Mouse (Mus musculus) E14TG2a.4 (cell line): ENCODE measurements around the gene Gm17334.

ENCODE experiments used
- H3K27me3 ChIP-seq: 2 replicates; pipeline ENCODE4 v1.6.1; 2014; ENCODE audit warnings: low read length, control low read depth; ENCODE audit not compliant: insufficient read depth
- H3K36me3 ChIP-seq: 2 replicates; pipeline ENCODE4 v1.6.1; 2014; ENCODE audit warnings: low read length, control low read depth; ENCODE audit not compliant: insufficient read depth
- H3K4me1 ChIP-seq: replicated peaks from 2 replicates; pipeline ENCODE4 v1.6.1; 2014; ENCODE audit warnings: low read depth, low read length, control low read depth
- H3K4me3 ChIP-seq: replicated peaks from 2 replicates; pipeline ENCODE4 v1.5.1; 2014; ENCODE audit warnings: mild to moderate bottlenecking, low read length
- H3K9me3 ChIP-seq: 2 replicates; pipeline ENCODE4 v1.6.1; 2014; ENCODE audit warnings: low read length, control low read depth
- CTCF ChIP-seq: conservative IDR thresholded peaks from 2 replicates; pipeline ENCODE4 v1.5.1; 2014; ENCODE audit warnings: low read length
- NANOG ChIP-seq: IDR thresholded peaks from 2 replicates; pipeline ENCODE4 v1.6.1; 2014; ENCODE audit warnings: borderline replicate concordance, low read length, mixed read lengths
- POU5F1 ChIP-seq: IDR thresholded peaks from 2 replicates; pipeline ENCODE4 v1.6.1; 2014; ENCODE audit warnings: low read length, borderline replicate concordance

Gm17334 gene

DNA sequence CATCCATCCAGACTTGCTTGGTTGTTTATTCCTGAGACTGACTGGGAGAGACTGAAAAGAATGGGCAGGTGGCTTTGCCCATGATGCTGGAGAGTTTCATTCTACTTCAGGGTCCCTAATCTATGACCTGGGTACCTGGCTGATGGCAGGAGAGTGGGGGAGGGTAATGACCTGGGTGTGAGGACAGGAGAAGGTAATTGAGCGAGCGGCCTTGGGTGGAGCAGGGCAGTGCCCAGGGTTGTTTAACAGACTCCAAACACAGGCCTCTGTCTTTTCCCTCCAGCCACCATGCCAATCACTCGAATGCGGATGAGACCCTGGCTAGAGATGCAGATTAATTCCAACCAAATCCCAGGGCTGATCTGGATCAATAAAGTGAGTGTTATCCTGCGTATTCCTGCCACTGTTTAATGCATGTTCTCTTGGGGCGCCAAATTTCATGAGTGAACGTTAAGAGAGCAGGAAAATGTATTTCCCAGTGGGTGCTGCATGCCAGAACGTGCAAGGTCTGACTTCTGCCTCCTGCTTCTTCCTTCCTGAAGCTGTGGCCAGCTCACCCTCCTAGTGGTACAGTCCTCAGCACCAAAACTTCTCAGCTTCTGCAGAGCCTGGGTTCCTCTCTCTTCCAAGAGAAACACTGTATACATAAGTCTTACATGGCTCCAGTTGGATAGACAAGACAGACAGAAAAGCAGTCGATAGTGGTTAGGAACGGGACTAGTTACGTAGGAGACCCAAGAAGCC, 1.8 kb downstream of the Gm17334 start:
- Histone ChIP-seq H3K9me3 (no peaks in the 10 kb centered on the region), H3K4me3 (peak overlapping the region; percentile 96), H3K27me3 (0 out of 2 replicates have a peak, but pooled peaks cover 2% of the 10 kb centered on the region), H3K4me1 (peaks cover 84% of the 10 kb centered on the region), H3K36me3 (peaks cover 52% of the 10 kb centered on the region)
- no peak for TF ChIP-seq CTCF
- no peak for TF ChIP-seq POU5F1
- no peak for TF ChIP-seq NANOG

DNA sequence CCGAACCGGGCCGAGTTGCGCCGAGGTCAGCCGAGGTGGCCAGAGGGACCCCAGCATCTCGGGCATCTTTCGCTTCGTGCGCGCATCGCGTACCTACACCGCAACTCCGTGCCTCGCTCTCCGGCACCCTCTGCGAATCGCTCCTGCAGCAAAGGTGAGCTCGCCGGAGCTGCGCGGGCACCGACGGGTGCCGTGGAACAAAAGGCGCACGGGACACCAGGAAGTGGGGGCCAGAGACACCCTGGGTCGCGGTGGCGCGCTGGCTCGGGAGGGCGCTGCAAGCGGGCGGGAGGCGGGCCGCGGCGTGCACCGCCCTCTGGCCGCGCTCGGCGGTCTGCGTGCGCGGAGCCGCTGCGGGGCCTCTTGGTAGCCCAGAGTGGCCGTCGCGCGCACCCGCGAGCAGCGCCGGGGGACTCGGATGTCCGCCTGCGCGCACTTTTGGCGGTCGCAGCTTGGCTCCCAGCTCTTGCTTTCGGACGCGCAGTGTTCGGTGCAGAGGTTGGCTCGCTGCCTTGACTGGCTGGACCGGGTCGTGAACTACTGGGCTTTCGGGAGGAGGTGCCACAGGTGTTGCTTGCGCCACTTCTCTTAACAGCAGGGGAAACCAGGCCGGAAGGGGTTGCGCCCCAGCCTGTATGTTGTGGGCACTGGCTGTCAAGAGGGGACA, 2.7 kb downstream of the Gm17334 start:
- H3K4me1 ChIP-seq: peaks cover 85% of the 10 kb centered on the region
- TF ChIP-seq NANOG (no peak), CTCF (no peak), POU5F1 (no peak)
- H3K4me3 ChIP-seq: peak overlapping the region; percentile 96
- 0 out of 2 replicates have a peak, but pooled peaks cover 2% of the 10 kb centered on the region for H3K27me3 ChIP-seq
- H3K36me3 ChIP-seq: peaks cover 43% of the 10 kb centered on the region
- H3K9me3 ChIP-seq: no peaks in the 10 kb centered on the region

DNA sequence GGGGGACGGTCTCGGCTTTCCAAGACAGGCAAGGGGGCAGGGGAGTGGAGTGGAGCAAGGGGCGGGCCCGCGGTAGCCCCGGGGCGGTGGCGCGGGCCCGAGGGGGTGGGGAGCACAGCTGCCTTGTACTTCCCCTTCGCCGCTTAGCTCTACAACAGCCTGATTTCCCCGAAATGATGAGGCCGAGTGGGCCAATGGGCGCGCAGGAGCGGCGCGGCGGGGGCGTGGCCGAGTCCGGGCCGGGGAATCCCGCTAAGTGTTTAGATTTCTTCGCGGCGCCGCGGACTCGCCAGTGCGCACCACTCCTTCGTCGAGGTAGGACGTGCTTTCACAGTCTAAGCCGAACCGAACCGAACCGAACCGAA, 3.2 kb downstream of the Gm17334 start, which contains the start of gene Irf1:
TSS of gene Irf1 (plus strand) at position 255 of the 365 bp plus-strand sequence.
- H3K27me3 ChIP-seq: 0 out of 2 replicates have a peak, but pooled peaks cover 2% of the 10 kb centered on the region
- H3K9me3 ChIP-seq: no peaks in the 10 kb centered on the region
- peak within 1 kb of the TSS; percentile 96 for H3K4me3 ChIP-seq
- H3K4me1 ChIP-seq: peaks cover 83% of the 10 kb centered on the region
- TF ChIP-seq POU5F1 (no peak), NANOG (no peak), CTCF (no peak)
- H3K36me3 ChIP-seq: peaks cover 38% of the 10 kb centered on the region

DNA sequence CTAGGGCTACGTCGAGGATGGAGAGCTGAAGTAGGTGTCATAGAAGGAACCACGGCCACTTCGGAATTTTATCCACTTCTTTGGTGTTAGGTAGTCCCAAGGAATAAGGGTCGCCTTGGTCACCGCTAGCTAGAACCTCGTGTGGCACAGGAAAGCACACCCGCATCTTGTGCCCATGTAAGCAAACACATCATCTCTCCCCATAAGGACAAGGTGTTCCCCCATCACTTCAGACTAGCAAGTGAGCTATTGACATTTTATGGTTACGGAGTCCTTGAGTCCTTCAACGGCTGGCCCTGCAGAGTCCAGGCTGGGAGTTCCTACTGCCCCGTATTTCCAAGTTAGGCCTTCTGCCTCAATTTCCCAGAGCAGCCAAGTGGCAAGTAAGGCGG, 3.8 kb downstream of the Gm17334 start:
- peaks cover 83% of the 10 kb centered on the region for H3K4me1 ChIP-seq
- no peaks in the 10 kb centered on the region for H3K9me3 ChIP-seq
- H3K4me3 ChIP-seq: peak overlapping the region; percentile 96
- H3K27me3 ChIP-seq: 0 out of 2 replicates have a peak, but pooled peaks cover 2% of the 10 kb centered on the region
- TF ChIP-seq CTCF: no peak
- TF ChIP-seq NANOG: no peak
- TF ChIP-seq POU5F1: no peak
- H3K36me3 ChIP-seq: peaks cover 32% of the 10 kb centered on the region

DNA sequence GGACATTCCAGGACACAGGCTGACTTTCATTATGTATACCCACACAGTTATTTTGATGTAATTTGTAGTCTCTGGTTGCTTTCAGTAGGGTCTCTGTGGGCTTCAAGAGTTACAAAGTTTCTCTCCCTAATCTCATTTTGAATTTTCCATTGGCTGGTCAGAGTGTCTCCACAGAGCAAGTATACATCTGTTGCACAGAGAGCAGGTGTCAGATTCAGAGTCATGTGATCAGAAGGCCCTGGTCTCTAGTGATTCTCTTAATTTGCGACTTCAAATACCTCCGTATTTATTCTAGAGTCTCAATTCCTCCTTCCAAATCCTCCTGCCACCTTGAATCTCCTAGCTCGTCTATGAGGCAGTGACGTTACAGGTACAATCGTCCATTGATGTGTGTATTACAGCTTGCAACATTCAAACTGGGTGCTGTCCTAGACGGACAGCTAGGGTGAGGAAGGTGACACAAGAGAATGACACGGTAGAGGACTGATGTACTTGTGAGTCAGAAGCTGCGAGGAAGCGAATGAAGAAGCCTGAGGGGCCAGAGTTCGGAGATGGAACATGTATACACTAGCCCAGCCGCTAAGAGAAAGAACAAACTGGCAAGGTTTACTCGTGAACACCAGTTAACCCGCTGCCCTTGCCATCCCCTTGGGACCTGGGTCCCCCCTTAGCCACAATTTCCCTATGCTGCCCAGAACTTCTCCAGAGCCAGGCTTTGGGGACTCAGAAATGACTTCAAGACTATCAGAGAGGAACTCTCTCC, 4.4 kb downstream of the Gm17334 start:
- H3K4me1 ChIP-seq: peaks cover 83% of the 10 kb centered on the region
- no peaks in the 10 kb centered on the region for H3K9me3 ChIP-seq
- H3K4me3 ChIP-seq: peak overlapping the region; percentile 96
- H3K27me3 ChIP-seq: 0 out of 2 replicates have a peak, but pooled peaks cover 2% of the 10 kb centered on the region
- peaks cover 27% of the 10 kb centered on the region for H3K36me3 ChIP-seq
- TF ChIP-seq CTCF (no peak), NANOG (no peak), POU5F1 (no peak)

DNA sequence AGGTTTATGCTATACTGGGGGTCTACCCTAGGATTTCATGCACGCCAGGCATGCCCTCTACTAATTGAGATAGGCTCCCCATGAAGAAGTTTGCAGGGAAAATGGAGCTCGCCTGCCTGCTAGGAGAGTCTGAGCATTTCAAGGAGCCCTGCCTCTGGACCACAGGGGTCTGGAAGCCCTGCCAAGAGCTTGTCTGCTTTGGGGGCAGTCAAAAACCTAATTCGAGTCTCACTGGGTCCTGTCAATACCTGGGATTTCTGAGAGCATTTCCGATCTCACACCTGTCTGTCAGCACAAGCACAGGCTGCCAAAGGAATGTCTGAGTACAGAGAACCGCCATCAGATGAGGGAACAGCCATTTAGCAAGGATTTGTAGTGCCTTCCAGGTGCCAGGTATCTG, 8.4 kb downstream of the Gm17334 start:
- no peak for TF ChIP-seq CTCF
- TF ChIP-seq NANOG: no peak
- peaks cover 92% of the 10 kb centered on the region for H3K4me1 ChIP-seq
- H3K4me3 ChIP-seq: peak overlapping the region; percentile 74; the same call in 1 of the 2 replicates
- no peaks in the 10 kb centered on the region for H3K9me3 ChIP-seq
- H3K36me3 ChIP-seq: no peaks in the 10 kb centered on the region
- 0 out of 2 replicates have a peak, but pooled peaks cover 2% of the 10 kb centered on the region for H3K27me3 ChIP-seq

DNA sequence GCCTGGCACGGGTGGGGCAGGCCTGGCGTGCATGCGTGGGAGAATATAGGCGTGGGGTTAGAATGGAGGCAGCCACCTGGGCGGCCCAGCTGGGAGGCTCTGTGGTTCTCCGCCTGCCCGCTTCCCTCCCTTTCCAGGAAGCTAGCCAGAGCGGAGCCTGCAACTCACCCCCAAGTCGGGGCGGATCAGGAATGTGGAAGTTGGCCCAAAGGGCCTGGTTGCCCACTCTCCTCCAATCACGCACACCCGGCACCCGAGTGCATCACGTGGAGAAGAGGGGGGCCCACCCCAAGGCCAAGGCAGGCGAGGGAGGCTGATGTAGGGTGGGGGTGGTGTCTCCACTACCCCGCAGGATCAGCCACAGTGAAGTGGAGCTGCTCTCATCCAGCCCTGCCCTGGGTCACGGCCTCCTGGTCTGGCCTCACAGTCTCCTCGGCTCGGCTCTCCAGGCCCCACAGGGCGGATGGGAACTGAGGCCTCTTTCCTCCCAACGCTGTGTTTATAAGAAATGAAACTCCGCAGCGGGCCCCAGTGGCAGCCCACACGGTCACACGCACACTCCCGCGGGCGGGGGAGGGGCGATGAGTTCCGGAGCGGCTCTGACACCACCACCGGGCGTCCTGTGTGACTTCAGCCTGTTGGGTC, 9.4 kb downstream of the Gm17334 start:
- Histone ChIP-seq H3K27me3 (no peaks in the 10 kb centered on the region), H3K4me1 (peaks cover 92% of the 10 kb centered on the region), H3K36me3 (no peaks in the 10 kb centered on the region), H3K4me3 (peak overlapping the region; percentile 74), H3K9me3 (no peaks in the 10 kb centered on the region)
- no peak for TF ChIP-seq CTCF
- no peak for TF ChIP-seq POU5F1
- no peak for TF ChIP-seq NANOG
